Comparison of ENCODE assay signal across 9 mouse cellular contexts in the genomic region with DNA sequence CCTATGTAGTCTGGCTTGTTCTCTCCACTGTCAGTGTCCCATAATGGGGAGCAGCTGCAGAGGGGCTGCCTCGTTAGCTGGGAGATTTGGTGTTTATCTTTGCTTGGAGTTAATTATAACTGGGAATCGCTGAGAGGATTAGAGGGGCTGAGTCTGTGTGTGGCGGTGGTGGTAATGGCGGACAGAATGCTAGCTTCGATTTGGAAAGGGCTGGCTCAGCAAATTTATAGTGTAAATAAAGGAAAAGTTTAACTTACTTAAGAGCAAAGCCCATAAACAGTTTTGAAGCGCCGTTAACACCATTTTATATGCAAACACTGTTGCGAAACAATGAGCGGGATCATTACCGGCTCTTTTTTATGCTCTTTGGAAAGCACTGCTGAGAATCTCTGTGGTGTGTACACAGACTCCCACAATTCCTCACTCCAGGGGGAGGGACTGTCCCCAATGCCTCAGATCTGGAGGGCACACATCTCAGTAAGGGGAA.
DNase-seq lines count a peak whose midpoint lies in the region; ATAC-seq and TF ChIP-seq lines count a peak whose summit lies in the region.
"Had no signal": no experiment of that assay in that cellular context is flagged by ENCODE, and none has a peak within 500 bp of the region (broad histone marks: within the 10 kb centered on the region; RNA-seq: fewer than 3 reads in every experiment).

No protein-coding gene starts in this region.

- peak; percentile 19 to 39 for DNase-seq in lung, adult 18-20 months
- no peak for DNase-seq in lung, postnatal 14 days
- DNase-seq in hindbrain, embryonic 14.5 days (ENCODE audit: low spot score): peak; percentile 45
- DNase-seq in lung, postnatal 0 days (ENCODE audit: low spot score): peak; percentile 69
- DNase-seq in cerebellum, postnatal 4 days (ENCODE audit: low spot score in 2 of 2): no peak
- no peak for DNase-seq in adrenal gland, postnatal 25 days
- DNase-seq in B cell, adult 2 months: no peak
- DNase-seq: right cerebral cortex, postnatal 14 days had no signal

- no peaks in the 10 kb centered on the region for H3K36me3 ChIP-seq in hindbrain, embryonic 14.5 days (replicated peaks; ENCODE audit: control insufficient read depth, insufficient read depth)
- H3K36me3 ChIP-seq in lung, postnatal 0 days (ENCODE audit: insufficient read depth, low read length): peaks cover 16% of the 10 kb centered on the region
- no peaks in the 10 kb centered on the region for H3K36me3 ChIP-seq in stomach, embryonic 16.5 days (ENCODE audit: control insufficient read depth, insufficient read depth, low read length)

- H3K9me3 ChIP-seq in hindbrain, embryonic 14.5 days (ENCODE audit: control insufficient read depth, low read length): no peaks in the 10 kb centered on the region
- H3K9me3 ChIP-seq in lung, postnatal 0 days (ENCODE audit: low read length): no peaks in the 10 kb centered on the region
- H3K9me3 ChIP-seq in stomach, embryonic 16.5 days (replicated peaks; ENCODE audit: control insufficient read depth, low read length): no peaks in the 10 kb centered on the region

- no peaks in the 10 kb centered on the region for H3K27me3 ChIP-seq in hindbrain, embryonic 14.5 days (ENCODE audit: control insufficient read depth, insufficient read depth, low read length)
- H3K27me3 ChIP-seq in lung, postnatal 0 days (replicated peaks; ENCODE audit: insufficient read depth, low read length): no peaks in the 10 kb centered on the region
- no peaks in the 10 kb centered on the region for H3K27me3 ChIP-seq in stomach, embryonic 16.5 days (ENCODE audit: control insufficient read depth, insufficient read depth, low read length)

- peak overlapping the region; percentile 15; the same call in 1 of the 2 replicates for H3K4me2 ChIP-seq in hindbrain, embryonic 14.5 days (replicated peaks)
- peak overlapping the region; percentile 45 for H3K4me2 ChIP-seq in lung, postnatal 0 days (replicated peaks; ENCODE audit: low read depth, low read length)
- H3K4me2 ChIP-seq in stomach, embryonic 16.5 days (ENCODE audit: low read depth, low read length): peak overlapping the region; percentile 51

- 51% methylated on average over 10 of the region's 10 CpGs for WGBS in hindbrain, embryonic 14.5 days
- WGBS in lung, postnatal 0 days: 23% methylated on average over 10 of the region's 10 CpGs
- 16% methylated on average over 10 of the region's 10 CpGs for WGBS in stomach, embryonic 16.5 days

- H3K9ac ChIP-seq in hindbrain, embryonic 14.5 days: no peak overlapping the region
- no peak overlapping the region for H3K9ac ChIP-seq in lung, postnatal 0 days (replicated peaks; ENCODE audit: low read depth)
- H3K9ac ChIP-seq in stomach, embryonic 16.5 days (ENCODE audit: low read length): peak overlapping the region; percentile 11; the same call in 1 of the 2 replicates

- TF ChIP-seq EP300 in lung, postnatal 0 days (IDR thresholded peaks at IDR 0.05): no peak

- no peak for TF ChIP-seq CTCF in lung, postnatal 0 days (IDR thresholded peaks at IDR 0.05)

- H3K4me1 ChIP-seq in hindbrain, embryonic 14.5 days (replicated peaks; ENCODE audit: control insufficient read depth, insufficient read depth, low read length): peaks cover 10% of the 10 kb centered on the region; the same call in 1 of the 2 replicates
- H3K4me1 ChIP-seq in lung, postnatal 0 days (ENCODE audit: insufficient read depth, low read depth, low read length): no peaks in the 10 kb centered on the region
- H3K4me1 ChIP-seq in stomach, embryonic 16.5 days (ENCODE audit: control insufficient read depth, insufficient read depth, low read length): peaks cover 13% of the 10 kb centered on the region

- H3K4me3 ChIP-seq in hindbrain, embryonic 14.5 days (replicated peaks; ENCODE audit: low read length): no peak overlapping the region
- H3K4me3 ChIP-seq in lung, postnatal 0 days (ENCODE audit: low read depth, low read length): 0 out of 2 replicates have a peak overlapping the region, but pooled peaks have one; percentile 6
- H3K4me3 ChIP-seq in stomach, embryonic 16.5 days (replicated peaks; ENCODE audit: low read length): peak overlapping the region; percentile 20

- H3K27ac ChIP-seq in hindbrain, embryonic 14.5 days: no peak overlapping the region
- H3K27ac ChIP-seq in lung, postnatal 0 days (ENCODE audit: low read length): peak overlapping the region; percentile 57; the same call in 1 of the 2 replicates
- H3K27ac ChIP-seq in stomach, embryonic 16.5 days (ENCODE audit: low read length): peak overlapping the region; percentile 70

- ATAC-seq in hindbrain, embryonic 14.5 days (ENCODE audit: low FRiP score): 0 out of 2 replicates have a peak, but pooled peaks have one; percentile 56
- ATAC-seq in lung, postnatal 0 days: peak; percentile 71
- ATAC-seq in stomach, embryonic 16.5 days (ENCODE audit: insufficient read depth, low FRiP score): peak; percentile 84; the same call in 1 of the 2 replicates

Comparison
In these comparisons a context has a peak if more than half of its experiments do, and no peak if none do; other contexts are left out.
1. DNase-seq: peak in lung, adult 18-20 months (2 of 2), hindbrain, embryonic 14.5 days (single experiment) and lung, postnatal 0 days (single experiment); none in lung, postnatal 14 days (single experiment), cerebellum, postnatal 4 days (0 of 2), adrenal gland, postnatal 25 days (single experiment) and B cell, adult 2 months (0 of 2).
2. Peak in every context shown above with its lines, with median percentiles within 50 percentile points of each other: ATAC-seq and H3K4me2 ChIP-seq.